Mouse (Mus musculus) E14TG2a.4 (cell line): Measurements from ENCODE around the gene Fam199x.

Experiments
- CTCF ChIP-seq: conservative IDR thresholded peaks from 2 replicates; pipeline ENCODE4 v1.5.1; 2014; ENCODE audit warnings: low read length
- POU5F1 ChIP-seq: IDR thresholded peaks from 2 replicates; pipeline ENCODE4 v1.6.1; 2014; ENCODE audit warnings: low read length, borderline replicate concordance

DNA sequence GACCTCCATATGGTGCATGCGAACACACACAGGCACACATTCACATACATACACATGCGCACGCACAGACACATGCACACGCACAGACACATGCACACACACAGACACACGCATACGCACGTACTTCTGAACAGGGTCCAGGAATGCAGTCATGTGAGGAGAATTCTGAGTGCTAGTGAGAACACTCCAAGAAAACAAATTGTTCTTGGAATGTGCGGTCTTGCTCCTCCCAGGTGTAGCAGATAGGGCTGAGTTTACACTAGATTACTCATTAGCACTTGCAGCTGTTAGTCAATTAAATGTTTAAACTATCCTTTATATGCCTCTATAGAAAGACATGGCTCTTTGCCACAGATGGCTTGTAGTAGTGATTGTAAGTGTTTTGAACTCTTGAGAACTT lies 18.5 kb upstream of the Fam199x start:
- TF ChIP-seq CTCF: no peak
- no peak for TF ChIP-seq POU5F1
